Mouse (Mus musculus): ENCODE results near the gene Zfp185.

The Zfp185 gene

DNA sequence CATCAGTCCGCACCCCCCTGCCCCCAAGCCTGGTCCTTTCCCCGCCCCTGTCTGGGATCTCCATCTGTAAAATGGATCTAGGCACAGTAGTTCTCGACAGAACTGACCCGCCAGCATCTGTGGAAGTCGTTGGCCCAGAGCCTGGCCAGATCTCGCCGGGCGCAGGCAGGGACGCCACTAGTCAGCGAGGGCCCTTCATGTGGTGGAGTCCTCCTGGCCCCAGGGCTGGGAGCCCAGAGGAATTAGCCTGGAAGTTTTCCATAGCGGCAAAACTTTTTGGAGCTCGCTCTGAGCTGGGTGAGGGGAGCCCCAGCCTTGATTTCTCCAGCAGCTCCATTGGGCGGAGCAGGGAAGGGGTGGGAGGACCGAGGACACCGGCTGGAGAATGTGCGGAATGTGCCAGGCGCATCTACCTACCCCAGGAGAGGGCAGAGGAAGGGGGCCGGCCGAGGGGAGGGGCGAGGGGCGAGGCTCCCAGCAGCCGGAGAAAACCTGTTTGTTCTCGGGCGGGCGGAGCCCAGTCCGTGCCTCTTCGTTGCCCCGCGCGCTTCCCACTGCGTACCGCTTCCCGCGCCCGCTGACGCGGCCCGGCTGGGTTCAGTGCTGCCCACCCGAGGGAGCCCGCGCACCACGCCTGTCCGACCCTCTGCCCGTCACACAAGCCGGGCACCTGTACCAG is at the start of gene Zfp185:
TSS of gene Zfp185 (plus strand) at position 499 of the 679 bp plus-strand sequence.
- peak; percentile 43 for DNase-seq (ENCODE audit: low read depth, low spot score)

DNA sequence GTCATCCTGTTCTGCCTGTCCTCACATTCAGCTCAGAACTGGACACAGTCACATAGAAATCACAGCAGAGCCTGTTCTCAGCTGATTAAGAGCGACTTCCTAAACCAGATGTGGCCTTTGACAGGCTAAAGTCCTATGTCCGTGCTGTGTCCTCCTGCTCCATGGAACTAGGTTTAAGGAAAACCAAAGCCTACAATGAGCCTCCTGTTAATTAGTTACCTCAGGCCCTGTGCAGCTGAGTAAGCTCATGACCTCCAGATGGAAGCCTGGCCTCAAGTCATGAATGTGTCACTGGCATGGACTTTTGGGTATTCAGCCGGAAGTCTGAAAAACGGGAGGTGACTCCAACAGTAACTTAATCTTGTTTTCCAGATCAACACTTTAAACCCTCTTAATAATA is 33.7 kb upstream of the Zfp185 start:
- no peak for DNase-seq (ENCODE audit: low read depth, low spot score)

DNA sequence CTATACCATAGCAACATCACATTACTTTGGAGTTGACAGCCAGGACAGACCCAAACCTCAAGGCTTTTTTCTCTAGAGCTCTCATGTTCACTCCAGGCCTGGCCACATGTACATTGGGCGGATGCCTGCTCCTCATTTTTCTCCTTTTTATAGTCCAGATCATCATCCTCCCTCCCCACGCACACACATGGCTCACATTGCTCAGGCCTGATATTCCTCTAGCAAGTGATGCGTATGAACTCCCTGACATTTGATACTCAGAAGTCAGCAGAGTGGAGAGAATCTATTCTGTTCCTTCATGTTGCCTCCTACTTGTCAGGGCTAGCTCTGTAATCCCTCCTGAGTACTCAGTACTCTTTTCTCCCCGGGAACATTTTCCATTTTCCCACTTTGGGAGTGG is 30.7 kb upstream of the Zfp185 start:
- DNase-seq (ENCODE audit: low read depth, low spot score), result no peak

DNA sequence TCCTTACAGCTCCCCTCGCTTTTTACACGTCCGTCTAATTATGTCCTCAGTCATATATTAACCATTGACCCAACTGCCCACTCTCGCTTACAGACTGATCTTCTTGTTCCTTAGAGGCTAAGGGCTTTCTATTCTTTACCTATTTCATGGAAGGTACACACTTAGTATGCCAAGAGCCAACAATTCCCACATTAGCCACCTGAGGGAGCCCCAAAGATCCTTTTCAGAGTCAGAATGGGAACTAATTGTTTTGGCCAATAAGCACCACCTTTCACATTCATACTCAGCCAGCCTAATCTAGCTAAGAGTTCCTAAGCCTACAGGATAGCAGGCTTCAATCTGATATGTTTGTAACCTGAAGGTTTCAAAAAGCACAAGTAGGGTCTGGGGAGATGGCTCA is 26.7 kb upstream of the Zfp185 start:
- no peak for DNase-seq (ENCODE audit: low read depth, low spot score)

DNA sequence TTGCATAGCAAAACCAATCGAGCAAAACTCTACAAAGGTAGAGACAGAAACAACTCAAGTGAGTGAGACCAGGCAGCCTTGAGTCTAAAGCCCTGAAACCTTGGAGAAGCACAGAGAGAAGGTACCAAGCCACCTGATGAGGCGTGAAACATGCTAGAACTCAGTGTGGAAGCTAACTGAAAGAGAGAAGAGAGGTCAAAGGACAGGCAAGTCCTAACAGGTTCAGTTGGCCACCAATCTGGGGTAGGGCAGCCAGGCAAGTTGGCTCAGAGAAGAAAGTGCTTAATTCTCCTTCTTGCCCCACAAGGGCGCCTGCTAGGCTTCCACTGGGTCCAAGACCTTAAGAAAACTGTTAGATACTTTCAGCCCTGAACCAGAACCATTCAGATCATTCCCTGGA is 25.6 kb upstream of the Zfp185 start:
- no peak for DNase-seq (ENCODE audit: low read depth, low spot score)

DNA sequence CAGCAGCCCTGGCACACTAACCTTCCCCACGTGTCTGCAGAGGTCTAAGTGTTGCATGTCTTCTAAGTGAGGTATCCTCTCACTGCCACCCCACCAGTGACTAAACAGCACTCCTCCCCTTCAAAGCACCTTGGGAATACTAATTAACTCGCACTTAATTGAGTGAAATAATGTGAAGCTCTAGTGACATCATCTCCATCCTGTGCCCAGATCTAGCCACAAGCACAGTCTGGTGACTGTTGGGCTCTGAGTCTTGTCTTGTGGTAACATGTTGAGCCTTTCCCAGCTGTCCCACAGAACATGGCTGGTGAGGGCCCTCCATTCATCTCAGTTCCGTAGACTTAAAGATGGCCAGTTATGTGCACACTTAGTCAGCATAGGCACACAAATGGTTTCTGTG is 24.4 kb upstream of the Zfp185 start:
- DNase-seq (ENCODE audit: low read depth, low spot score), result no peak

DNA sequence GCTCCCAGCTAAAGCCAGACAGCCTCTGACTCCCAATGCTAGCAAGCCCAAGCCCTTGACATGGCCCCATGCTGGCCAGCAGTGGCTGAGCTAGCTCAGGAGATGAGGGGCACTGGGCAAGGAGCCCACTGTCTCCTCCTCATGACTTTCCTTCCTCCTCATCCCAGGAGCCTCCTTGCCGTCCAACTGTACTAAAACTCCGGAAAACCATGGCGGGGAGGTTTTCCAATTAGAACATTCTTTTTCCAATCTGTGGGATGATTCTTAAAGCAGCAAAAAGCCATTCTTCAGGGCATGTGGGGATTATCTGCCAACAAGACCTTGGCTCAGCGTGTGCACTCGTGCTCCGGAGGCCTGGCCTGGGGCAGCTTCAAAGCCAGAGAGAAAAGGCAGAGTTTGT is 4.3 kb upstream of the Zfp185 start:
- DNase-seq (ENCODE audit: low read depth, low spot score), result no peak

DNA sequence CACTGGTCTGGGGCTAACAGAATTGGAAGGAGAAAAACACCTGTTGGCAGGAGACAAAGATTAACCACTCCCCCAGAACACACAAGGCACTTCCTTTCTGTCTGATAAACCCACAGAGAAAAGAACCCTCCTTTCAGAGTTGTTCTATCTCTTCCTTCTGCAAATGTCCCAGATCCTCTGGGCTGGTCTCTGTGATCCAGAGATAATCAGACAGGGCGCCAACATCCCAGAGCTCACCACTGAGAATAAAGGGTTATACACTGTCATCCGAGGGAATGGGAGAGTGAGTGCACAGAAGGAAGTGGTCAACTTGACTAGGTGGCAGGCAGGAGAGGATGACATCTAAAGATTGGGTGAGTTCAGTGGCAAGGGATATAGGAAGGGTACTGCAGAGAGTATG is 1.5 kb upstream of the Zfp185 start:
- no peak for DNase-seq (ENCODE audit: low read depth, low spot score)

DNA sequence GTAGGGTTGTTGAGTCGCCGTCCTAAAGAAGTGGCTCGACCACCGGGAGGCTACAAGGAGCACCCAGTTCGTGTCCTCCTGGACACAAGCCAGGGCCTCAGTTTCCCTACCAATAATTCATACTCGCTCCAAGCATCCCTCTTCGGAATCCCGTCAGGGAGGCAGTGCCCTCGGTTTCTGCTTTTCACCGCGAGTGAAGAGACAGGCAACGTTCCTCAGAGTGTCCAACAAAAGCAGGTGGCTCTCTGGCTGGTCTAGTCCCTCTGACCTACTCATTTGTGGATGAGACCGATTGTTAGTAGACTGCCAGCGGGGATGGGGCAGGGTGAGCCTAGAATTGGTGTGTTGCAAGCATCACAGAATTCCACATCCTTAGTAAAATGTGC is 374 bp downstream of the Zfp185 start:
- DNase-seq (ENCODE audit: low read depth, low spot score), result no peak

DNA sequence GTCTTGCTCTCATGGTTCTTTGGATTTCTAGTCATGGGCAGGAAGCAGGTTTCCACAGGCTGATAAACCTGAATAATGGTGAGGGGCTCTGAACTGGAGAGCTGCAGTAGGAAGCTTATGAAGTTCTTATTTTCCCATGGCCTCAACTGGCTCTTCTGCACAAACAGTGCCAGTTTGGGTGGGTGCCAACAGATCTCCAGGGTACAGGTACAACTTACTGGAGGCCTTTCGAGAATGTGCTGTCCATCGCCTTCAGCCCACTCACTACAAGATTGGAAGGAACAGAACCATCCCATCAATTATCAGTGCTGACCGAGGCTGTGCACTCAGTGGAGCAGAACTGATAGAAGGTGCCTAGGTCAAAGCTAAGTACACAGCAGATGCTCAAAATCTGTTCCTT is 1.3 kb downstream of the Zfp185 start:
- no peak for DNase-seq (ENCODE audit: low read depth, low spot score)

DNA sequence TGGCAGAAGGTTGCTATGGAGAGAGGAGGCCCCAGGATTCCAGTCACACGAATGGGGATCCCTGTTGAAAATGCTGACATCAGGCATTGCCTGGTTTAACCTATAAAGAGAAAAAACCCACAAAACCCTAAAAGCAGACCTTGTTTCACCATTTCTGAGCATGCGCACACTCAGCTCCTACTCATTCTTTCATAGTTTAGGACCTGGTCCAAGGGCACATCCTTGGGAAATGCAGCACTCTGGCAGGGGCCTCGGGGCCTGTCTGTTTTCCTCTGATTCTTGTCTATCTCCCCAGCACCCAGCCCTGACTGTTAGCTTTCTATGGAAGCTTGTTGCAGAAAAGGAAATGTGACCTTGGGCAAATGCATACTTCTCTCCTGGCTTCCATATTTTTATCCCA is 3.4 kb downstream of the Zfp185 start:
- no peak for DNase-seq (ENCODE audit: low read depth, low spot score)

DNA sequence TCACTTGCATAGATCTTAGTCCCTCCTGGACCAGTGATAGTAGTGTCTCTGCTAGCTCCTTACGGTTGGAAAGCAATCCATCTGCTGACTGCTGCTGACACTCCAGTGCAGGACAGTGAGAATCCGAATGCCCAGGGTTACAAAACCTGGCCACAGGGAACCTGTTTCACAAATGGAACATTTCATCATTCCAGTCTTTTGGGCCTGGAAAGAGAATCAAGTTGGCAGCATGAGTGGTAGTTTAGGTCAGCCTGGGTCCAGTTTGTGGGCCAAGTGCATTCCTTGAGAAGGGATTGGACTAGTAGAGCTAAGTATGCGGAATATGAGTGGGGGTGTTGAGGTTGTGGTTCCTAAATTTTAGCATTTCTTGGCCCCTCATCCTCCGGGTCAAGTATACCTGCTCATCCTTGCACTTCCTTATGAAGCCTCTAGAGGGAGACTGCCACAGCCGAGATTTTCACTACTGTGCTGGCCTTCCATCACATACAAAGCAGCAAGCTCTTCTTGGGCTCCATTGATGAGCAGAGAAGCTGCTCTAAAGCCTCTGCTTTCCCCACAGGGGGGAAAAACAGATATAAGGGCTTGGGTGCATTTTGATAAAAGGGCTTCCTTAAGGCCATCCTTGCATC is 5.3 kb downstream of the Zfp185 start:
- no peak for DNase-seq (ENCODE audit: low read depth, low spot score)

DNA sequence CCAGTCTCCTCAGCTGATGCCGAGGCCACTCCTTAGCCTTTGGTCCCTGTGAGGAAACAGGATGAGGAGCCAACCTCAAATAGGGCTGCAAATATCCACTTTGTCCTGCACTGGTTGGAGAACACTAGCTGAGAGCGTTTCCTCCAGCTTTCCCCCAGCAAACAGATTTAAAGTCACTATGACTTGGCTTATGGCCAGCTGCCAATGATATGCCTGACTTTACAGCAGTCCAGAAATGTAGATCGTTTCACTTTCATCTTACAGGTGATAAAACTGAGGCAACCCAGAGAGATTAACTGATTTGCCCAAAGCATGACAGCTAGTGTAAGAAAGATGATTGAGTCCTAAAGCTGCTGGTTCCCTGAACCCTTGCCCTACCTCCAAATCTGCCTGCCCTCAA is 8.4 kb downstream of the Zfp185 start:
- DNase-seq (ENCODE audit: low read depth, low spot score), result no peak

DNA sequence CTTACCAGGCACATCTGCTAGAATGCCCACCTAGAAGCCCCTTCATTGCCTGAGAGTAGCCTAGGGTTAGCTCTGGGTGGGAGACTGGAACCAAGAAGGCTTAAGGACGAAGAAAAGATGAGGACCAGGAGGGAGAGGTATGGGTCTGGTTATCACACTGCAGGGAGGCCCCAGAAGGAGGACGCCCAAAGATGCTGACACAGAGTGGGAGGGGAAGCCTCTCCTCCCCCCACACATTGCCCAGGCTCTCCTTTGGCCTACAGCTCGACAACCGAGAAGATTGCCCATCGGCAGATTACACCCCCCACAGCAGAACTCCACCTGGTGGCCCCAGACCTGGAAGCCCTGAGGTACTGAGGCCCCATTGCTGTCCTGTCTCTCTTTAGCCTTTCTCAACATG is 16.0 kb downstream of the Zfp185 start:
- DNase-seq (ENCODE audit: low read depth, low spot score), result no peak

DNA sequence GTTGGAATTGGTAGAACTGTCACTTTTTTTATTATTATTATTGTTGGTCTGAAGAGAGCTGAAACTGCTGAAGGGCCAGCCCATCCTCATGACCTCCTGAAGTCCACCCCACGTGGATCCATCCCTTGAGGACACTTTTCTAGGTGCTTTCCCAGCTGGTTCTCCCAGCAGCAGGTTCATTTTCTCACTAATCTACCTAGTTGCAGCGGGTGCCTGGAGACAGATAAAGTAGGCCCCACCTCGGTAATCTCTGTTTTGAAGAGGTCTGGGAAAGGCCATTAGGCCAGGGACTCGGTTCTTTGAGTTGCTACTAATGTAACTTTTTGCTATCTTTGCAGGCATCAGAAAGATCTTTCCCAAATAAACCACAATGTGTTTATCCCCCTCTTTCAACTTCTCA is 18.5 kb downstream of the Zfp185 start:
- no peak for DNase-seq (ENCODE audit: low read depth, low spot score)

DNA sequence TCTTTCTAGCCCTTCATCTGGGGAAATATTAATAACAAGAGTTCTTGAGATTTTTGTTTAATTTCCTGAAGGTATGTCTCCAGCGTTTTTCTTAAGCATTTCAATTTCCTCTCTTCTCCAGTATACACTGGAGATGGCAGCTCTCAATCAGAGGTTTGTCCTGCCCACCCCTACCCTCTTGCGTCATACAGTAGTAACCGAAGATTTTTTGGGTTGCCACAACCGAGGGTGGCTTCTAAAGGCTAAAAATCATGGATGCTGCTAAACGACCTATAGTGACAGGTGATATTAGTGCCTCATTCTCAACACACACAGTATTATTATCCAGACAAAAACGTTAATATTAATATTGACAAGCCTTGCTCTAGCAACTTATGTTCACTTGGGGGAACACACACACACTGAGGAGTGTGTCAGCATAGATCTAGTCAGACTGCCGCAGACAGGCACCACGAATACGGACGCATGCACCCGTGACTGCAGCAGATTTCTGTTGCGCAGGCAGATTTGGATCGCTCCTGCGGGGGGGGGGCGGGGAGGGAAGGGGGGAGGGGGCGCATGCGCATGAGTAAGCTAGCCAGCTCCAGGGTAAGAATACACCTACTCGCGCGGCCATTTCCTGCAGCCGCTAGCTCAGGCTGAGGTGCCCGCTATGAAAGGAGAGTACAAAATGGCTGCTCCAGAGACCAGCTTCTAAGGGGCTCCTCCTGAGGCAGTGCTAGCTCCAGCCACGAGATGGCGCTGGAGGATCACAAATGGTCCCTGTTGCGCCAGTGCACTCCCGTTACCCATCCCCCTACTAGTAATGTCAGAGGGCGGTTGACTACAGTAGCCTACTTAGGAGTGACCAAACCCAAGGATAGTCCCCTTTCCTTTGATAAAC is 20.7 kb downstream of the Zfp185 start:
- peak; percentile 94 for DNase-seq (ENCODE audit: low read depth, low spot score)

DNA sequence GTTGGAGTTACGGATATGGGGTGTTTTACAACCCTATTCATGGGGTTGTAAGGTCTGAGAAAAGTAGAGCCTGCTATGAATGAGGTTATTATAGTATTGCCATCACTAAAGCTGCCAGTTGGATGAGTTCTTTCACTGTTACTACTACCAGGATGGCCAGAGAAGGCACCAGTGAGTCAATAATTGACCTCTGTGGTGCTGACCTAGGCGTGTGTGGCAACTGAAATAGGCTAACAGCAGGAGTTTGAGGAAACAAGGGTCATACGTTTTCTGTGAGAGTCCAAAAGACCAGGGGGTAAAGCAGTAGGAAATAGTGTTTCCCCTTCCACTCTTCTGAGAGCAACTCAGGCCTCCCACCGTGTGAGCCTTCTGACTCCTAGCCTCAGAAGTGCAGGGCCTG is 25.7 kb downstream of the Zfp185 start:
- no peak for DNase-seq (ENCODE audit: low read depth, low spot score)

DNA sequence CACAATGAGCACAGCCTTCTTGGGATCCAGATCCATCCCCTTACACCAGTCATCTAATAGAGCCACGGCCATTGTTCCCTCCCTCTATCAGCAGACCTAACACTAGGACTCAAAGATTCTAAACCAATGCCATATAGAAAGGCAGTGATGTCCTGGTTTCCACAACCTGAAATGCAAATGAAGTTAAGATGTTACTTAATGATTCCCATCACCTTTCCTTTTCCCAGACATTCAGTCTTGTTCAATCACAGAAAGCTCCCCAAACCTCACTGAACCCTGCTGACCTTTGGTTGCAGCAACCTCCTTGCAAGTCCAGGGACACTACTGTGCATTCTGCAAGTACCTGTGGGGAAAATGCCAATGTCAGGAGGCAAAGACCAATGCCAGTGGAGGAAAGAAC is 49.9 kb downstream of the Zfp185 start, which contains the start of gene Pnma5:
TSS of gene Pnma5 (minus strand) at position 101 of the 400 bp plus-strand sequence.
- DNase-seq (ENCODE audit: low read depth, low spot score), result no peak

DNA sequence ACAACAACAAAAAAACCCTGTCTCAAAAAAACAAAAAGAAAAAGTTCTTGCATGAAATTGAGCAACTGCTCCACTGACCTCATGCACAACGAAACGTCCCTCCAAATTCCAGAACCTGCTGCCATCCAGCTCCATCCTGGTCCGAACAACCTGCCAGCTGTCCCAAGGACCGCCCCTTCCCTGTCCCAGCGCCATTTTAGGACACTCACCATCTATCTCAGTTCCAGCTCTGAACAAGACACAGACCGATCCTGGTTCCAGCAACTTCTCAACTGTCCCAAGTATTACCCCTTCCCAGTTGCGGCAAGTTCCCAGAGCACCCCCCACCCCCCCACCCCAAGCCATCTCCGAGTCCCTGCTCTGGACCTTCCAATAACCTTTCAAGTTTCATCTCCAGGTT is 51.7 kb downstream of the Zfp185 start:
- DNase-seq (ENCODE audit: low read depth, low spot score), result no peak

DNA sequence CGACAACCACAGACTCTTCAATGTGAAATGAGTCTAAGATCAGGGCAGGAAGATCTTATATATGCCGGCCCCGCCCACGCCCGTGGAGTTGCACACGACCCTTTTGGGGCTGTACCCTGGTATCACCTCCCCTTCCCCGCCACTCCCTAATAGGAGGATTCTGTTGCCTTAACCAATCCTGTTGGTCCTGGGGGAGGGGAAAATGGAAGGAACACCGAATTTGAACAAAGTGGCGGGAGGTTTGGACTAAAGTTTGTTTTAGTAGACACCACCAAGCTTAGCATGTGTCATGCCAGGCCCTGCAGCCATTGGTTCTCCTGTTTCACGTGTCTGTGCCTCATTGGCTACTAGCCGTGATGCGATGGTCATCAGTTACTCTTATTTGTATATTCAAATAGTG is 52.5 kb downstream of the Zfp185 start:
- DNase-seq (ENCODE audit: low read depth, low spot score), result no peak

DNA sequence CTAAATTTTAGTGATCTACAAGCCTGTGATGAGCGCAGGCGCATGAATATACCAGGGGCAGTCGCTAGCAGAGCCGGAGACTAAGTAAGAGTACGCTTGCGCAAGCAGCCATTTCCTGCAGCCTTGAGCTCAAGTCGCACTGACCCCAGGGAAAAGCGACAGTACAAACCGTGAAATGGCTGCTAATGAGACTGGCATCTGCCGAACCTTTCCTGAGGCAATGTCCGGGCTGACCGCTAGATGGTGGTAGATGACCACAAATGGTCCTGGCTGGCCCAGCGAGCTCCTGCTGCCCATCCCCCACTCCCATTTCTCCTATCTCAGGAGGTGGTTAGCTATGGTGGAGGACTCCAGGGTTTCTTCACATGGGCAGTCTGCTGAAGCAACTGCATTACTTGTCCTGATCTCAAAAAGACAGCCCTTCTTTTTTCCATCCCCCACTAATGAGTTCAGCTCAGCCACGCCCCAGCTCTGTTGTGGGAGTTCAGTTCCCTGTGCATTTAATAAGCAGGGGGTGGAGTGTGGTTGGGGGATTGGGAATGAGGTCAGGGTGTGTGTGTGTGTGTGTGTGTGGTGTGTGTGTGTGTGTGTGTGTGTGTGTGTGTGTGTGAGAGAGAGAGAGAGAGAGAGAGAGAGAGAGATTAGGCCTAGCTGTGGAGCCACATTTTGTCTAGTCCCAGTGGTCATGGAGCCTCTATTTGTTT is 66.9 kb downstream of the Zfp185 start:
- peak; percentile 90 for DNase-seq (ENCODE audit: low read depth, low spot score)

DNA sequence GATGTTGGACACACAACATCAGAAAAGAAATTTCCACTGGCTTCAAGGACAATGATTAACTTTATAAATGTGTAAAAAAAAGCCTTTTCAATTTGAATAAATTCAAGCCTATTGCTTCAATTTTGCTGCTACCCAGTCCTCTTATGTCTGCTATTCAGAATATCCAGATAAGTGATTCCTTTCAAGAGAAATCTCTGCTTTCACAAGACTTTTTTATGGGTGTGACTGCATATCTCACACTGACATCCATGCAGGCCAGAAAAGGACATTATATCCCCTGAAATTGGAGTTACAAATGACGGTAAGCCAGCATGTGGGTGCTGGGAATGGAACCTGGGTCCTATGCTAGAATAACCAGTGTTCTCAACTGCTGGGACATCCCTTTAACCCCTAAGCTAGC is 74.4 kb downstream of the Zfp185 start:
- no peak for DNase-seq (ENCODE audit: low read depth, low spot score)

Data from forelimb bud, embryonic 11.5 days (tissue).